Mouse (Mus musculus) heart, embryonic 12.5 days (tissue): Measurements from ENCODE around the gene 2810408A11Rik. TPM values are rescaled to one million over a fixed set of nuclear protein-coding genes. Genes with fewer than 3 reads are reported as not detected.

Experiments used
- ATAC-seq: fragments of 200-750 bp; cut with Nextera tagmentation; 2 replicates; pipeline ENCODE4 v1.8.0; 2017; ENCODE audit warnings: moderate TSS enrichment, moderate library complexity; ENCODE audit not compliant: insufficient number of reproducible peaks, low FRiP score
- H3K27ac ChIP-seq: fragments of 300-500 bp; sonication (generic); 2 replicates; pipeline ENCODE4 v1.5.1; 2016; ENCODE audit warnings: mild to moderate bottlenecking, moderate library complexity; ENCODE audit not compliant: poor library complexity, severe bottlenecking
- H3K27me3 ChIP-seq: fragments of 300-500 bp; sonication (generic); replicated peaks from 2 replicates; pipeline ENCODE4 v1.6.1; 2016; ENCODE audit warnings: mild to moderate bottlenecking, moderate library complexity
- H3K36me3 ChIP-seq: fragments of 300-500 bp; sonication (generic); 2 replicates; pipeline ENCODE4 v1.6.1; 2016; ENCODE audit warnings: mild to moderate bottlenecking, moderate library complexity
- H3K4me1 ChIP-seq: fragments of 300-500 bp; sonication (generic); replicated peaks from 2 replicates; pipeline ENCODE4 v1.6.1; 2016; ENCODE audit warnings: mild to moderate bottlenecking
- H3K4me2 ChIP-seq: fragments of 300-500 bp; sonication (generic); 2 replicates; pipeline ENCODE4 v1.6.1; 2016; ENCODE audit warnings: mild to moderate bottlenecking, moderate library complexity
- H3K4me3 ChIP-seq: fragments of 300-500 bp; sonication (generic); 2 replicates; pipeline ENCODE4 v1.5.1; 2016; ENCODE audit warnings: mild to moderate bottlenecking
- H3K9ac ChIP-seq: fragments of 300-500 bp; sonication (generic); 2 replicates; pipeline ENCODE4 v1.6.1; 2016; ENCODE audit warnings: mild to moderate bottlenecking, moderate library complexity
- H3K9me3 ChIP-seq: fragments of 300-500 bp; sonication (generic); replicated peaks from 2 replicates; pipeline ENCODE4 v1.6.1; 2016; ENCODE audit warnings: mild to moderate bottlenecking, moderate library complexity
- WGBS: fragments of 180-500 bp; shearing (Covaris S2); methylation state at CpG from one replicate; pipeline ENCODE4 v1.1.7; 2016; 5-methylcytosine and 5-hydroxymethylcytosine counted together
- polyA plus RNA-seq: library from polyadenylated mRNA; unstranded; fragments of >200 nt; fragmentation: Nextera tagmentation; extraction: Ambion mirVana; gene quantifications from 2 replicates; pipeline ENCODE4 v1.2.1, GENCODE M21; 2016

Gene 2810408A11Rik
- polyA plus RNA-seq, 1 experiment from 2014 or later, result 4.7 TPM

DNA sequence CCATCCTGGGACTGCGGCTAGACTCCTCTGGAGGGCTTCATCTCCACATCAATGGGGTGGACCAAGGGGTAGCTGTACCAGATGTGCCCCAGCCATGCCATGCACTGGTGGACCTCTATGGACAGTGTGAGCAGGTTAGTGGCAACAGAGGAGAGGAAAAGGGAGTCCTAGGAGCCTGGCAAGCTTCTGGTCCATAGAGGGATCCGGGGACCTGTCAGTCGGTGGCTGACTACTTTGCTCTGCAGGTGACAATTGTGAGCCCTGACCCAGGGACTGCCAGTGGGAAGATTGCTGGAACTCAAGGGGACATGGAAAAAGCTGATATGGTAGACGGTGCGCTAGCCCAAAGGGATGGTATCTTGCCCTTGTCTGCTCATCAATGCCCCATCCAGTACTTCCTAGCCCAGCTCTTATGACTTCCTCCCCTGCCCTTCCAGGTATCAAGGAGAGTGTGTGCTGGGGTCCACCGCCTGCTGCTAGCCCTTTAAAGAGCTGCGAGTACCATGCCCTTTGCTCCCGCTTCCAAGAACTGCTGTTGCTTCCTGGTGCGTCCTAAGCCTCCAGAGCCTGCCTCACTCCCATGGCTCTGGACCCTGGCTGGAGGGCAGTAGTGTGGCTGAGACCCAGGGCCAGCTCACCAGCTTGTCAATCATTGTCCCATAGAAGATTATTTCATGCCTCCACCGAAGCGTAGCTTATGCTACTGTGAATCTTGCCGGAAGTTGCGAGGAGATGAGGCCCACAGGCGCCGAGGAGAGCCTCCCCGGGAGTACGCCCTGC is 10.2 kb upstream of the 2810408A11Rik start:
- H3K4me1 ChIP-seq, result peaks cover 25% of the 10 kb centered on the region
- no peak overlapping the region for H3K27ac ChIP-seq
- 93% methylated on average over 17 of the region's 17 CpGs for WGBS
- peaks cover 86% of the 10 kb centered on the region for H3K36me3 ChIP-seq
- no peaks in the 10 kb centered on the region for H3K9me3 ChIP-seq
- no peaks in the 10 kb centered on the region for H3K27me3 ChIP-seq
- H3K9ac ChIP-seq, result no peak overlapping the region
- no peak for ATAC-seq
- H3K4me3 ChIP-seq, result no peak overlapping the region
- no peak overlapping the region for H3K4me2 ChIP-seq

DNA sequence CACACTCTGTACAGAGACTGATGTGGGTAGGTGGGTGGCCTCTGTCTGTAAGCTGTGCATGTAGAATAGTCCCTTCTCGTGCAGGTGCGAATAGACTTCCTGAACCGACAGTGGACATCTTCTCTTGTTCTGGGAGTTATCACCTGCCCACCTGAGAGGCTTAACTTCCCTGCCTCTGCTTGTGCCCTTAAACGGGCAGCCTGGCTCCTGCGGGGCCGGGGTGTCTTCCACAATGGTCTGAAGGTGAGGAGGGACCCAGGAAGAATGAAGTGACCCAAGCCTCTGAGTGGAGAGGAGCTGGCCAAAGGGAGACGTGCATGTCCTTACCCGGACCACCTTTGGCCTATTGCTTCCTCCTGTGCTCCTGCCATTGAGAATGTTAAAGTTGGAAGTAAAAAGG is 9.4 kb upstream of the 2810408A11Rik start:
- Histone ChIP-seq H3K4me1 (peaks cover 17% of the 10 kb centered on the region), H3K9me3 (no peaks in the 10 kb centered on the region), H3K4me3 (no peak overlapping the region), H3K9ac (no peak overlapping the region), H3K27ac (no peak overlapping the region), H3K27me3 (no peaks in the 10 kb centered on the region), H3K36me3 (peaks cover 86% of the 10 kb centered on the region), H3K4me2 (no peak overlapping the region)
- ATAC-seq, result no peak
- WGBS, result 92% methylated on average over 8 of the region's 8 CpGs

DNA sequence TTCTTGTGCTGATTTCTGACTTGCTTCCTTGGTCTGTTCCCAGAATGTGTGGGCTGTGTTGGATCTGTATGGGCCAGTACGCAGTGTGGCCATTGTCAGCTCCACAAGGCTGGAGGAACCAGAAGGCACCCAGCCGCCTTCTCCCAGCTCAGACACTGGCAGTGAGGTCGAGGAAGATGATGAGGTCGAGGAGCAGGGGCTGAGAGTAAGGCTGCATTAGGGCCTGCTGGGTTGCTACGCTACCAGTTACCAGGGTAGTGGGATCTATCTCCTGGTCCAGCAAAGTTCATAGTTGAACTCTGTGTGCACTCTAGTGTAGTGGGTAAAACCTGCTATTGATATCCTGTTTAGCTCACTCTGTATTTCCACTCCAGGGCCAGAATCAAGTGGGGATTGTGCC is 8.4 kb upstream of the 2810408A11Rik start:
- Histone ChIP-seq H3K36me3 (peaks cover 91% of the 10 kb centered on the region), H3K27ac (no peak overlapping the region), H3K4me2 (no peak overlapping the region), H3K4me1 (peaks cover 8% of the 10 kb centered on the region), H3K4me3 (no peak overlapping the region), H3K9ac (no peak overlapping the region), H3K9me3 (no peaks in the 10 kb centered on the region), H3K27me3 (no peaks in the 10 kb centered on the region)
- ATAC-seq, result no peak
- WGBS, result 87% methylated on average over 5 of the region's 5 CpGs

DNA sequence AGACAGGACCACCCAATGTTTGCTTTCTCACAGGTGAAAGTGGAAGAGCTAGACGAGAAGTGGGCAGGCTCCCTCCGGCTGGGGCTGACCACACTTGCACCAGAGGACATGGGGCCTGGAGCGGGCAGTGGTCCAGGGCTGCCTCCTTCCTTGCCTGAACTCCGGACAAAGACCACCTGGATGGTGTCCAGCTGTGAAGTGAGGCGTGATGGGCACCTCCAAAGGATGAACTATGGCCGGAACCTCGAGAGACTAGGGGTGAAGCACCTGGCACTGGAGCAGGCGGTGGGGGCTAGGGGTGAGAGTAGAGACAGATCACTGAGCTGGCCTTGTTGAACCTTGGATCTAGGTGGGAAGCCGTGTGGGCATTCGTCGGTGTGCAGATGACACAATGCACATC is 7.9 kb upstream of the 2810408A11Rik start:
- no peak for ATAC-seq
- Histone ChIP-seq H3K36me3 (peaks cover 97% of the 10 kb centered on the region), H3K4me1 (peaks cover 7% of the 10 kb centered on the region), H3K9ac (no peak overlapping the region), H3K27ac (no peak overlapping the region), H3K9me3 (no peaks in the 10 kb centered on the region), H3K4me2 (no peak overlapping the region), H3K27me3 (no peaks in the 10 kb centered on the region), H3K4me3 (no peak overlapping the region)
- 96% methylated on average over 11 of the region's 11 CpGs for WGBS

DNA sequence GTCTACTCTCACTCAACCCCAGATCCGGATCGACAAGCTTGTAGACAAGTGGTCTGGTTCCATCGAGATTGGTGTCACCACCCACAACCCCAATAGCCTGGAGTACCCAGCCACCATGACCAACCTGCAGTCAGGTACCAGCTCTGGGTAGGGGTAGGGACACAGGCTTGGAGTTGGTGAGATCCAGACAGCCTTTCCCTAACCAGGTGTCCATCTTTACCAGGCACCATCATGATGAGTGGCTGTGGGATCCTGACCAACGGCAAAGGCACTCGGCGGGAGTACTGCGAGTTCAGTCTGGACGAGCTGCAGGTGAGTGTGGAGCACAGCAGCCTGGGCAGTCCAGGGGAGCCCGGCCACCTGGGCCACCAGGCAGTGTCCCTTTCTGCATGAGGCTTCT is 3.5 kb upstream of the 2810408A11Rik start:
- H3K27me3 ChIP-seq, result no peaks in the 10 kb centered on the region
- peaks cover 59% of the 10 kb centered on the region for H3K36me3 ChIP-seq
- ATAC-seq, result no peak
- H3K4me1 ChIP-seq, result peaks cover 24% of the 10 kb centered on the region
- H3K4me2 ChIP-seq, result no peak overlapping the region
- H3K9ac ChIP-seq, result no peak overlapping the region
- WGBS, result 94% methylated on average over 9 of the region's 9 CpGs
- no peaks in the 10 kb centered on the region for H3K9me3 ChIP-seq
- H3K4me3 ChIP-seq, result no peak overlapping the region
- H3K27ac ChIP-seq, result no peak overlapping the region

DNA sequence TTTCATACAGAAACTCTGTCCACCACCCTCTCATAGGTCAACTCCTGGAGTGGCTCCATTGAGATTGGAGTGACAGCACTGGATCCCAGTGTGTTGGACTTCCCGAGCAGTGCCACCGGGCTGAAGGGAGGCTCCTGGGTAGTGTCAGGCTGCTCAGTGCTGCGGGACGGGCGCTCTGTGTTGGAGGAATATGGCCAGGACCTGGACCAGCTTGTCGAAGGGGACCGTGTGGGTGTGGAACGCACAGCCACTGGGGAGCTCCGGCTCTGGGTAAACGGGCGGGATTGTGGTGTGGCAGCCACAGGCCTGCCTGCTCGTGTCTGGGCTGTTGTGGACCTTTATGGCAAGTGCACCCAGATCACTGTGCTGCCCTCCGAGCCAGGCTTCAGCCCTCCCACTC is 2.2 kb upstream of the 2810408A11Rik start:
- H3K9ac ChIP-seq, result peak overlapping the region; percentile 99
- peak overlapping the region; percentile 96 for H3K4me2 ChIP-seq
- H3K27ac ChIP-seq, result no peak overlapping the region
- peak overlapping the region; percentile 96 for H3K4me3 ChIP-seq
- ATAC-seq, result no peak
- H3K27me3 ChIP-seq, result no peaks in the 10 kb centered on the region
- peaks cover 46% of the 10 kb centered on the region for H3K36me3 ChIP-seq
- no peaks in the 10 kb centered on the region for H3K9me3 ChIP-seq
- WGBS, result 87% methylated on average over 13 of the region's 13 CpGs
- peaks cover 37% of the 10 kb centered on the region for H3K4me1 ChIP-seq

DNA sequence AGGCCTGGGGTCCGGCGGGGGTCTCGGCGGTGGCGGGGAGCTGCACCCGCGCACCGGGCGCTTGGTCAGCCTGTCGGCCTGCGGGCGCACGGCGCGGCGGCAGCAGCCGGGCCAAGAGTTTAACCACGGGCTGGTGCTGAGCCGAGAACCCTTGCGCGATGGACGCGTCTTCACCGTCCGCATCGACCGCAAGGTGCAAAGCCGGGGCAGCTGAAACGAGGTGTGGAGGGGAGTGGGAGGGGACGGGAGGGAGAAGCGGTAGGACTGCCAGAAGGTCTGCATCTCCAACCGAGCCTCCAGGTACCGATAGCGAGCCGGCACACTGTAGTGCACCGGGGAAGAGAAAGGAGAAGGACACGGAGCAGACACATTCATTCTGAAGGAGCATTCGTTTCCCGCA is 1.2 kb upstream of the 2810408A11Rik start:
- peak overlapping the region; percentile 96 for H3K4me3 ChIP-seq
- H3K4me2 ChIP-seq, result peak overlapping the region; percentile 96
- peaks cover 36% of the 10 kb centered on the region for H3K36me3 ChIP-seq
- H3K4me1 ChIP-seq, result peaks cover 37% of the 10 kb centered on the region
- no peak for ATAC-seq
- H3K9ac ChIP-seq, result peak overlapping the region; percentile 99
- peak overlapping the region; percentile 97 for H3K27ac ChIP-seq
- no peaks in the 10 kb centered on the region for H3K27me3 ChIP-seq
- under 1% methylated on average over 39 of the region's 39 CpGs for WGBS
- H3K9me3 ChIP-seq, result no peaks in the 10 kb centered on the region

DNA sequence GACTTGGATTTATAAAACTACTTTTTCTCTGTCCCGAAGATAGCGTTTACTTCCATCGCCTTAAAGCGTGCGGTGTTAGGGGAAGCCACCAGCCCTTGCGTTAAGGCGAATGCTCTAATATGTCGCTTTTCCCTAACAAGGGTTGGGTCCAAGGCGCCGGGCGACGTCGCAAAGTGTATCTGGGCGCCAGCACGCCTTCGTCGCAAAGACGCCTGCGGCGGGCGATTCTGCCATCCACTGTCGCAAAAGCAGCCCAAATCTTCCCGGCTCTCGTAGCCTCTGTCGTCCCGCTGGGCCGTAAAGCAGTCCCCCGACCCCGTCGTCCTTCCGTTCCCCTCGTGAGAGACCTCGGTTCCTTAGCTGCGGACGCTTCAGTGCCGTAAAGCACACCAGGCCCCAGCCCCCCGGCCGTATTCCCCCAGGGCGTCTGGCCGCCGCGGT is 639 bp upstream of the 2810408A11Rik start:
- H3K27ac ChIP-seq, result peak overlapping the region; percentile 97
- H3K9me3 ChIP-seq, result no peaks in the 10 kb centered on the region
- H3K4me2 ChIP-seq, result peak overlapping the region; percentile 96
- H3K36me3 ChIP-seq, result peaks cover 30% of the 10 kb centered on the region
- H3K9ac ChIP-seq, result peak overlapping the region; percentile 99
- peaks cover 37% of the 10 kb centered on the region for H3K4me1 ChIP-seq
- peak overlapping the region; percentile 96 for H3K4me3 ChIP-seq
- no peaks in the 10 kb centered on the region for H3K27me3 ChIP-seq
- WGBS, result under 1% methylated on average over 42 of the region's 42 CpGs
- ATAC-seq, result peak; percentile 77

DNA sequence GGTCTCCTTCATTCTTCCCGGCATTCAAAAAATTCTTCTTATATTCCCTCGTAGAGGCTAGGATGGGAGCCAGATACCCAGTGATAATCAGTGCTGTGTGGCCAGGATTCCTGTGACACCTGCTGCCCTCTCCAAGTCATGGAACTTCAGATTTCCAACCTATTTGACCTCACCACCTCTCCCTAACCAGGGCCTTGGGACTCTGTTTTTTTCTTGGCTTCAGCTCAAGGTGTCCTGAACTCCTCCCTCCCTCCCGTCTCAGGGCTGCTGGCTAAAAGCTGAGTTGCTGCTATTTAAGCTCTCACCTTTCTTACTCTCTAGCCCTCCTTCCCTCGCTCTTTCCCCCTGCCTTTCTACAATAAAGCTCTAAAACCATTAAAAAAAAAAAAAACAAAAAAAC is 917 bp downstream of the 2810408A11Rik start:
- no peak for ATAC-seq
- Histone ChIP-seq H3K27ac (no peak overlapping the region), H3K4me1 (peaks cover 37% of the 10 kb centered on the region), H3K9ac (peak overlapping the region; percentile 55), H3K36me3 (peaks cover 15% of the 10 kb centered on the region), H3K4me3 (peak overlapping the region; percentile 96; the same call in 1 of the 2 replicates), H3K27me3 (no peaks in the 10 kb centered on the region), H3K4me2 (peak overlapping the region; percentile 96), H3K9me3 (no peaks in the 10 kb centered on the region)
- 25% methylated on average over 4 of the region's 4 CpGs for WGBS

DNA sequence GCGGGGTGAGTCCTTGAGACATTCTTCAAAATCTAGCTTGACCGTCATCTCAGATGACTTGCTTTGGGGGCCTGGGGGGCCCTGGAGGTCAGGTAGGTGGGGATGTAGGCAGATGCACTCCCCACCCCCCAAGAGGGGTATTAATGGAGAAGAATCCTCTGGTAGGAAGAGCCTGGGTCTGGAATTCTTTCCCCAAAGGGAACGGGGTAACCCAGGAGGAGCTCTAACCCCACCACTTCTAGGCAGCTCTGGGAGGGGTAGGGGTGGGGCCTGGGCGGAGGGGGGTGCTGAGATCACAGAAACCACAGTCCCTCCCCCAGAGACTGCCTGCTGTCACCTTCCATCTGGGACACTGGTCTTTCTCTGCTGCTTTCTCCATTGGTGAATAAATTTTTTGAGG is 5.5 kb downstream of the 2810408A11Rik start, which contains the start of gene Acap1:
TSS of gene Acap1 (minus strand) at position 249 of the 400 bp plus-strand sequence.
- H3K4me1 ChIP-seq, result peaks cover 40% of the 10 kb centered on the region
- H3K27me3 ChIP-seq, result no peaks in the 10 kb centered on the region
- no peak within 1 kb of the TSS for H3K27ac ChIP-seq
- H3K36me3 ChIP-seq, result no peaks in the 10 kb centered on the region
- H3K9me3 ChIP-seq, result no peaks in the 10 kb centered on the region
- no peak within 1 kb of the TSS for H3K4me3 ChIP-seq
- 75% methylated on average over 4 of the region's 4 CpGs for WGBS
- no peak for ATAC-seq
- no peak within 1 kb of the TSS for H3K9ac ChIP-seq
- H3K4me2 ChIP-seq, result no peak within 1 kb of the TSS

DNA sequence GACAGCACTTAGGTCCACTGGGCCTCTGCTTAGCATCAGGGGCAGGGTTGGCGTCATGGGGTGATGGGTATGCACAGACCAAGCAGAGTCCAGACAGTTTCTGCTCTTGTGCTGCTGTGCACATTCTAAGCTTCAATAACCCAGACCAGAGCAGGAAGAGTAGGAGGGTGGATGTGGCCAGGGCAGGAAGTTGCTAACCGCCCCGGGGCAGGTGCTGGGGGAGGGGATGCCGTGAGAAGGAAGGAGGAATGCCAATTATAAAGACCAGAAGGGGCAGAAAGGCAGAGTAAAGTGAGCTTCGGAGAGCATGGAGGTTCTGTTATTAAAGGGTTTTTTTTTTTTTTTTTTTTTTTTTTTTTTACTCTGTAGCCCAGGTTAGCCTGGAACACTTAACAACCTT is 6.1 kb downstream of the 2810408A11Rik start:
- Histone ChIP-seq H3K4me2 (no peak overlapping the region), H3K9ac (no peak overlapping the region), H3K4me3 (no peak overlapping the region), H3K36me3 (no peaks in the 10 kb centered on the region), H3K4me1 (peaks cover 41% of the 10 kb centered on the region), H3K27me3 (no peaks in the 10 kb centered on the region), H3K27ac (no peak overlapping the region), H3K9me3 (no peaks in the 10 kb centered on the region)
- ATAC-seq, result no peak
- 74% methylated on average over 5 of the region's 5 CpGs for WGBS
